Mouse (Mus musculus) intestine, postnatal 0 days (tissue): ENCODE results near the gene Rbm15. TPM values are rescaled to one million over a fixed set of nuclear protein-coding genes. Genes with fewer than 3 reads are reported as not detected.
A peak's percentile ranks its signal among the peaks of the same experiment; 100 is the strongest.

Source experiments
- ATAC-seq: fragments of 200-750 bp; cut with Nextera tagmentation; 2 replicates; pipeline ENCODE4 v1.8.0; 2017; ENCODE audit warnings: mild to moderate bottlenecking, moderate TSS enrichment, moderate library complexity
- H3K27ac ChIP-seq: fragments of 300-500 bp; sonication (generic); 2 replicates; pipeline ENCODE4 v1.5.1; 2014; ENCODE audit warnings: mild to moderate bottlenecking, low read depth, low read length, moderate library complexity
- H3K27me3 ChIP-seq: fragments of 300-500 bp; sonication (generic); replicated peaks from 2 replicates; pipeline ENCODE4 v1.6.1; 2014; ENCODE audit warnings: low read length, mixed read lengths; ENCODE audit not compliant: control insufficient read depth, insufficient read depth
- H3K36me3 ChIP-seq: fragments of 300-500 bp; sonication (generic); 2 replicates; pipeline ENCODE4 v1.6.1; 2014; ENCODE audit warnings: mild to moderate bottlenecking, moderate library complexity; ENCODE audit not compliant: control insufficient read depth, insufficient read depth
- H3K4me1 ChIP-seq: fragments of 300-500 bp; sonication (generic); replicated peaks from 2 replicates; pipeline ENCODE4 v1.6.1; 2014; ENCODE audit warnings: antibody characterized with exemption, low read length, mixed read lengths; ENCODE audit not compliant: control insufficient read depth, insufficient read depth
- H3K4me2 ChIP-seq: fragments of 300-500 bp; sonication (generic); replicated peaks from 2 replicates; pipeline ENCODE4 v1.6.1; 2014; ENCODE audit warnings: low read depth, mild to moderate bottlenecking, moderate library complexity
- H3K4me3 ChIP-seq: fragments of 300-500 bp; sonication (generic); 2 replicates; pipeline ENCODE4 v1.5.1; 2014; ENCODE audit warnings: low read depth, low read length
- H3K9ac ChIP-seq: fragments of 300-500 bp; sonication (generic); 2 replicates; pipeline ENCODE4 v1.6.1; 2014; ENCODE audit warnings: mild to moderate bottlenecking, low read depth, low read length
- H3K9me3 ChIP-seq: fragments of 300-500 bp; sonication (generic); 2 replicates; pipeline ENCODE4 v1.6.1; 2016; ENCODE audit warnings: mixed run types; ENCODE audit not compliant: control insufficient read depth
- CTCF ChIP-seq: sonication (generic); IDR thresholded peaks from 2 replicates; pipeline ENCODE4 v1.5.1; 2016; ENCODE audit warnings: low read depth, mild to moderate bottlenecking, control low read depth, antibody characterized with exemption, moderate library complexity
- WGBS: fragments of 180-500 bp; shearing (Covaris S2); extraction: QIAGEN DNeasy Blood & Tissue Kit; methylation state at CpG from one replicate; pipeline ENCODE4 v1.1.7; 2014; 5-methylcytosine and 5-hydroxymethylcytosine counted together
- polyA plus RNA-seq: library from polyadenylated mRNA; unstranded; fragments of >200 nt; fragmentation: Nextera tagmentation; extraction: Ambion mirVana; gene quantifications from 2 replicates; pipeline ENCODE4 v1.2.1, GENCODE M21; 2015

Gene Rbm15
- polyA plus RNA-seq, 1 experiment from 2014 or later: 8.0 TPM

DNA sequence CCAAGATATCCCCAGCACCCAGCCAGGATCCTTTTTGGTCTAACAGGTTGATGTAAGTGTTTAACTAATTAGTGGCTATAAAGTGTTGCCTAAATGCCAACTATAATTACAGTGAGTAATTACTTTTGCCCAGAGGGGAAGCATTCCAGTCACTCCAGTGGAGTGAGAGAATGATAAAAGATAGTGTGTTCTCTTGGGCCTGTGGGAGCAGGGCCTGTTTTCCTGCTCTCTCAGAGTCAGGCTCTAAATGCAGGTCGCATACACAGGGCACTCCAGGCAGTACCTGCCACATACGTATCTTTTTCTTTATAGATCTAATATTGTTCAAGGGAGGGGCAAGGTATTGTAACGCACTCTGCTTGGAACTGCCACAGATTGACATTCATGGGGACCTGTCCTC lies 18.2 kb upstream of the Rbm15 start:
- no peak for TF ChIP-seq CTCF
- no peak overlapping the region for H3K27ac ChIP-seq
- 55% methylated on average over 3 of the region's 3 CpGs for WGBS
- H3K36me3 ChIP-seq: no peaks in the 10 kb centered on the region
- no peaks in the 10 kb centered on the region for H3K27me3 ChIP-seq
- H3K9me3 ChIP-seq: no peaks in the 10 kb centered on the region
- ATAC-seq: no peak
- H3K4me3 ChIP-seq: no peak overlapping the region
- no peak overlapping the region for H3K9ac ChIP-seq
- no peak overlapping the region for H3K4me2 ChIP-seq
- H3K4me1 ChIP-seq: no peaks in the 10 kb centered on the region

DNA sequence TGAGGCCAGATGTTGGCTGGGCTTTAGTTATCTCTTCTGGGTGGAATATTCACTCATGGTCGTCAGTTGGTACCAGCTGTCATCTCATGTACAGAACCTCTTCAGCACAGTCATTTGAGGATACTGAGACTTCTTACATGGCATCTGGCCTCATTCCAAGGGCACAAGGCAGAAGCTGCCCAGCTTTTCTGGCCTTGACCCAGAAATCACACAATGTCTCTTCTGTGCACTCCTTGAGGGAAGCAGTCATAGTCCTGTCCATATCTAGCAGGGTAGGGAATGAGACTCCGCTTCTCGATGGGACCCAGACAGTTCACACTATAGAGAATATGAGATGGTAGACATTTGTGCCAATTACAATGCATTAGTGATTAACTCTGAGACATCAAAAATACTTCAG lies 15.5 kb upstream of the Rbm15 start:
- no peak for ATAC-seq
- Histone ChIP-seq H3K36me3 (no peaks in the 10 kb centered on the region), H3K9me3 (no peaks in the 10 kb centered on the region), H3K4me3 (no peak overlapping the region), H3K4me1 (no peaks in the 10 kb centered on the region), H3K9ac (no peak overlapping the region), H3K27ac (no peak overlapping the region), H3K27me3 (no peaks in the 10 kb centered on the region), H3K4me2 (no peak overlapping the region)
- 82% methylated on average over 3 of the region's 3 CpGs for WGBS
- no peak for TF ChIP-seq CTCF

DNA sequence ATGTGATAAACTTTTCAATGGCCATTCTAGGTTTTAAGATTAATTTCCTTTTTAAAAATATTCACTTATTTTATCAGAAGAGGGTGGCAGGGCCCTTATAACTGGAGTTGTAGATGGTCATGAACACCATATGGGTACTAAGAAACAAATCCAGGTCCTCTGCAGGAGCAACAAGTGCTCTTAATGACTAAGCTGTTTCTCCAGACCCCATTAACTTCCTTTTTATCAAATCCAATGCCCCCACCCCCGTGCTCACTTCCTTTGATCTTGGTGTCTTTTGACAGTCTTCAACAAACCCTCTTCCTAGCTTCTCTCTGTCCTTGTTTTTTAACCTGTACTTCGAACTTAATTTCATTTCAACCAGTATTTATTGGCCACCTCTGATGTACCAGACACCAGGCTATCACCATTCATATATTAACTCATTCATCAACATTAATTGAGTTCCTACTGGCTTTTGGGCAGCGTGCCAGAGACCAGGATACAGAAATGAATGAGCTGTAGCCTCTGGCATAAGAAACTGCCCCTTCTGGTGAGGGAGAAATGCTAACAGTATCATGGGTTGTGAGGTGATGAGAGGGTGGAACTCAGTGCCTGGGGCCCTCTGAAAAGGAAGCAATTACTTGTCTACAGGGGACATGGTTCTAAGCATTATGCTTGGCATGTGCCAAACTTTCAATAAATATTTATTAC lies 11.7 kb upstream of the Rbm15 start:
- H3K27ac ChIP-seq: no peak overlapping the region
- H3K27me3 ChIP-seq: no peaks in the 10 kb centered on the region
- no peak for ATAC-seq
- H3K4me2 ChIP-seq: no peak overlapping the region
- H3K4me1 ChIP-seq: no peaks in the 10 kb centered on the region
- TF ChIP-seq CTCF: no peak
- H3K36me3 ChIP-seq: no peaks in the 10 kb centered on the region
- H3K9me3 ChIP-seq: no peaks in the 10 kb centered on the region
- H3K4me3 ChIP-seq: no peak overlapping the region
- 33% methylated on average over 3 of the region's 3 CpGs for WGBS
- no peak overlapping the region for H3K9ac ChIP-seq

DNA sequence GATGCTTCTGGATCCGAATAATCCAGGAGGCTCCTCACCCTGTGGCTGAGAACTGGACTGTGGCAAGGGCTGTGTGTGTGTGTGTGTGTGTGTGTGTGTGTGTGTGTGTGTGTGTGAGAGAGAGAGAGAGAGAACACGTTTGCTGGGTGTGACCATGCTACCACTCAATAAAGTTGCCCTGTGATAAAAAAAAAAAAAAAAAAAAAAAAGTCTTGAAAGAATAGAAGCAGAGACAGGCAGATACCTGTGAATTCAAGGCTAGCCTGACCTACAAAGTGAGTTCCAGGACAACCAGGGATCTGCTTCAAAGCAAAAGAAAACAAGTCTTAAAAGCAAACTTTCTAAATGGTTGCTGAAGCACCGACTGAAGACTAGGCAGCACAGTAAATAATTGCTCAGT lies 10.5 kb upstream of the Rbm15 start:
- no peak for TF ChIP-seq CTCF
- Histone ChIP-seq H3K4me2 (no peak overlapping the region), H3K27ac (no peak overlapping the region), H3K36me3 (no peaks in the 10 kb centered on the region), H3K27me3 (no peaks in the 10 kb centered on the region), H3K9me3 (no peaks in the 10 kb centered on the region), H3K9ac (no peak overlapping the region), H3K4me3 (no peak overlapping the region), H3K4me1 (no peaks in the 10 kb centered on the region)
- ATAC-seq: no peak
- WGBS: 33% methylated on average over 3 of the region's 3 CpGs

DNA sequence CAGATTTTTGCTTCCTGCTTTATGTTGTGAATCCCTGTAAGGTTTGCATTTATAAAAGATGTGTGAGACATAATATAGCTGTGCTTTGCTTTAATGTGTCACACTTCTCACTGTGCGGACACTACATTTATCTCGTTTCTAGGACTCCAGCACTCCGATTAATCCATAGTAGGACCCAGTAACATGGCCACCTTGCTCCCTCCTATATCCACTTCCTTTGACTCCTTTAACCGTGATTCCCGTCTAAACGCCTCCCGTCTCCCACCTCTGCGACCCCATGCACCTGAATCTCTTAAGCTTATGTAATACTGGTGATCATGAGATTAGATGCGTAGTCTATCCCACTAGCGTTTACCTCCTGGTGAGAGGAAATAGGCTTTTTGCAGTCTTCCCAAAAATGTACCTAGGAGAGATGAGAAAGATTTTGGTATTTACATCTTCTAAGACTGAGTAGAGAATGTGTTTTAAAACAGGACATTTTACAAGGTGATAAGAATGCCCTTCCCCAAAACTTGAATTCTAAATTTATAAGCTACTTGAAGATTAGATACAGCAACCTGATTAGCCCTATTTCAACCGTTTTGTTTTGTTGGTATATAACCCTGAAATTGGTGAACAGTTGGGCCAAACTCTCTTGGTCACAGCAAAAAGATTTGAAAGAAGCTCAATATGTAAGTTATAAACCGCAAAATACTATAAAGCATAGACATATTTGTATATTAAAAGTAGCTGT lies 895 bp upstream of the Rbm15 start:
- 12% methylated on average over 12 of the region's 12 CpGs for WGBS
- peak overlapping the region; percentile 98 for H3K27ac ChIP-seq
- no peak for TF ChIP-seq CTCF
- peak overlapping the region; percentile 80 for H3K4me2 ChIP-seq
- ATAC-seq: no peak
- H3K9me3 ChIP-seq: no peaks in the 10 kb centered on the region
- no peaks in the 10 kb centered on the region for H3K27me3 ChIP-seq
- H3K4me1 ChIP-seq: peaks cover 6% of the 10 kb centered on the region; the same call in 1 of the 2 replicates
- peak overlapping the region; percentile 77 for H3K9ac ChIP-seq
- H3K4me3 ChIP-seq: peak overlapping the region; percentile 98
- H3K36me3 ChIP-seq: peaks cover 5% of the 10 kb centered on the region; the same call in 1 of the 2 replicates

DNA sequence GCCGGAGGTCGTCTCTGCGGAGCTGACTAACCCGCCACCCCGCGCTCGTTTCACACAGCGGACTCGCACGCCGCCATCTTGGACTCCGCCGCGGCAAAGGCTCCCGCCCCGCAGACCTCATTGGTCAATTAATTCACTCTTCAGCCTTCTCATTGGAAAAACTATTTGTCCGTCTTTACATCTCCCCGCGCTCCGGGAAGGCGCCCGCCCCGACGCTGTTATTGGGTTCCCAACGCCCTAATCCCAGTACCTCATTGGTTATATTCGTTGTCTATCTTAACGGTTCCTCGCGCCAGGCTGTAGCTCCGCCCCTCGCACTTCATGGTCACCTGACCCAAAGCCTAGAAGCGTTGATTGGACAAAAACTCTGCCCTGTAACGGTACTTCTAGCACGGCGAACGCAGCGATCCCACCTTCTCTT lies 503 bp downstream of the Rbm15 start:
- peak overlapping the region; percentile 98 for H3K4me3 ChIP-seq
- H3K4me1 ChIP-seq: peaks cover 6% of the 10 kb centered on the region; the same call in 1 of the 2 replicates
- peak overlapping the region; percentile 98 for H3K27ac ChIP-seq
- H3K36me3 ChIP-seq: peaks cover 5% of the 10 kb centered on the region; the same call in 1 of the 2 replicates
- 0% methylated on average over 37 of the region's 37 CpGs for WGBS
- H3K27me3 ChIP-seq: no peaks in the 10 kb centered on the region
- H3K4me2 ChIP-seq: peak overlapping the region; percentile 80
- peak; percentile 93 for ATAC-seq
- H3K9ac ChIP-seq: peak overlapping the region; percentile 96
- TF ChIP-seq CTCF: no peak
- H3K9me3 ChIP-seq: no peaks in the 10 kb centered on the region
